Mouse (Mus musculus) CH12.LX (cell line): ENCODE measurements at regions not wholly inside any gene's neighbourhood (a gene's known extent, or its start where the extent isn't known, plus 50 kb on each side); places are given as distances from the start of the nearest gene placed in this dataset.

Experiments
- DNase-seq: peaks from one replicate; pipeline ENCODE4 v3.0.0-alpha.2; 2013; ENCODE audit errors: extremely low read depth
- H3K27ac ChIP-seq: 2 replicates; pipeline ENCODE4 v1.5.1; 2012; ENCODE audit warnings: low read depth, mild to moderate bottlenecking, control low read depth, moderate library complexity; ENCODE audit not compliant: insufficient read depth
- H3K27me3 ChIP-seq: replicated peaks from 2 replicates; pipeline ENCODE3; 2012; ENCODE audit warnings: inconsistent platforms
- H3K36me3 ChIP-seq, 2 experiments: replicated peaks in 1 of 2; 2 replicates each; pipeline versions ENCODE3 to v1.6.1; 2012; ENCODE audit warnings: inconsistent platforms in 1 of 2, low read length in 1 of 2, mild to moderate bottlenecking in 1 of 2, mixed read lengths in 1 of 2, moderate library complexity in 1 of 2; ENCODE audit not compliant: control insufficient read depth in 1 of 2, insufficient read depth in 1 of 2
- H3K4me1 ChIP-seq, 2 experiments: 2 replicates each; pipeline ENCODE4 v1.6.1; 2012; ENCODE audit warnings: inconsistent platforms in 1 of 2, moderate library complexity in 1 of 2; ENCODE audit not compliant: insufficient read depth in 2 of 2, control insufficient read depth in 1 of 2
- H3K4me2 ChIP-seq: 2 replicates; pipeline ENCODE4 v1.6.1; 2012; ENCODE audit warnings: low read depth, mild to moderate bottlenecking, control low read depth; ENCODE audit not compliant: poor library complexity, insufficient read depth, severe bottlenecking
- H3K4me3 ChIP-seq, 3 experiments: fragments of 150-350 bp in 1 of 3; sonication (generic) in 1 of 3; replicated peaks in 1 of 3; 2 replicates each; pipeline versions ENCODE3 to v1.5.1; 2011 to 2012; ENCODE audit warnings: low read depth in 2 of 3, low read length in 2 of 3, mild to moderate bottlenecking in 2 of 3, moderate library complexity in 2 of 3, control low read depth in 1 of 3, improper control_type of control experiment in 1 of 3, inconsistent platforms in 1 of 3, mixed read lengths in 1 of 3; ENCODE audit not compliant: poor library complexity in 1 of 3
- H3K79me2 ChIP-seq: replicated peaks from 2 replicates; pipeline ENCODE4 v1.6.1; 2012; ENCODE audit warnings: mild to moderate bottlenecking, moderate library complexity; ENCODE audit not compliant: control insufficient read depth, poor library complexity, insufficient read depth, severe bottlenecking; ENCODE audit errors: extremely low read depth
- H3K9ac ChIP-seq: 2 replicates; pipeline ENCODE4 v1.6.1; 2012; ENCODE audit warnings: low read depth, mild to moderate bottlenecking, control low read depth, moderate library complexity; ENCODE audit not compliant: insufficient read depth
- H3K9me3 ChIP-seq: replicated peaks from 2 replicates; pipeline ENCODE3; 2012; ENCODE audit warnings: low read length, inconsistent platforms, mixed read lengths
- BHLHE40 ChIP-seq: IDR thresholded peaks from 2 replicates; pipeline ENCODE4 v1.6.1; 2011; ENCODE audit warnings: mild to moderate bottlenecking, low read depth, low read length, improper control_type of control experiment
- CHD1 ChIP-seq: IDR thresholded peaks from 2 replicates; pipeline ENCODE4 v1.6.1; 2012; ENCODE audit warnings: low read depth, low read length, improper control_type of control experiment, inconsistent platforms
- CHD2 ChIP-seq: IDR thresholded peaks from 2 replicates; pipeline ENCODE4 v1.6.1; 2011; ENCODE audit warnings: low read length, improper control_type of control experiment
- CTCF ChIP-seq, 2 experiments: IDR thresholded peaks in 1 of 2; conservative IDR thresholded peaks in 1 of 2; 2 replicates each; pipeline ENCODE4 v1.5.1; 2011 to 2012; ENCODE audit warnings: low read depth in 2 of 2, low read length in 2 of 2, improper control_type of control experiment in 1 of 2, inconsistent platforms in 1 of 2, mild to moderate bottlenecking in 1 of 2, moderate library complexity in 1 of 2
- GABPA ChIP-seq: IDR thresholded peaks from 2 replicates; pipeline ENCODE4 v1.6.1; 2012; ENCODE audit warnings: low read depth, low read length, improper control_type of control experiment, inconsistent platforms; ENCODE audit not compliant: insufficient replicate concordance
- HCFC1 ChIP-seq: IDR thresholded peaks from 2 replicates; pipeline ENCODE4 v1.6.1; 2012; ENCODE audit warnings: low read depth, mild to moderate bottlenecking, inconsistent platforms, low read length, improper control_type of control experiment
- IRF4 ChIP-seq: IDR thresholded peaks from 2 replicates; pipeline ENCODE4 v1.6.1; 2014; ENCODE audit warnings: low read depth, mild to moderate bottlenecking, inconsistent platforms, low read length, improper control_type of control experiment
- JUN ChIP-seq: IDR thresholded peaks from 2 replicates; pipeline ENCODE4 v1.6.1; 2011; ENCODE audit warnings: low read depth, mild to moderate bottlenecking, low read length, improper control_type of control experiment, moderate library complexity; ENCODE audit not compliant: insufficient read depth
- JUND ChIP-seq: conservative IDR thresholded peaks from 2 replicates; pipeline ENCODE4 v1.6.1; 2011; ENCODE audit warnings: low read depth, low read length, improper control_type of control experiment
- KAT2A ChIP-seq: IDR thresholded peaks from 2 replicates; pipeline ENCODE4 v1.6.1; 2012; ENCODE audit warnings: low read length, improper control_type of control experiment, inconsistent platforms; ENCODE audit not compliant: insufficient replicate concordance
- MAFK ChIP-seq: IDR thresholded peaks from 2 replicates; pipeline ENCODE4 v1.6.1; 2011; ENCODE audit warnings: low read length, improper control_type of control experiment; ENCODE audit not compliant: insufficient replicate concordance
- MAX ChIP-seq: IDR thresholded peaks from 2 replicates; pipeline ENCODE4 v1.6.1; 2011; ENCODE audit warnings: low read length, improper control_type of control experiment
- MAZ ChIP-seq: IDR thresholded peaks from 2 replicates; pipeline ENCODE4 v1.6.1; 2012; ENCODE audit warnings: low read depth, mild to moderate bottlenecking, inconsistent platforms, low read length, improper control_type of control experiment, moderate library complexity
- MEF2A ChIP-seq: IDR thresholded peaks from 2 replicates; pipeline ENCODE4 v1.6.1; 2014; ENCODE audit warnings: low read depth, mild to moderate bottlenecking, inconsistent platforms, low read length, improper control_type of control experiment, borderline replicate concordance
- MXI1 ChIP-seq: IDR thresholded peaks from 2 replicates; pipeline ENCODE4 v1.6.1; 2011; ENCODE audit warnings: mild to moderate bottlenecking, low read depth, low read length, improper control_type of control experiment
- MYC ChIP-seq: IDR thresholded peaks from 2 replicates; pipeline ENCODE4 v1.6.1; 2011; ENCODE audit warnings: low read depth, mild to moderate bottlenecking, improper control_type of control experiment, low read length
- NELFE ChIP-seq: IDR thresholded peaks from 2 replicates; pipeline ENCODE4 v1.6.1; 2011; ENCODE audit warnings: low read depth, low read length, improper control_type of control experiment
- NRF1 ChIP-seq: IDR thresholded peaks from 2 replicates; pipeline ENCODE4 v1.6.1; 2014; ENCODE audit warnings: low read depth, mild to moderate bottlenecking, inconsistent platforms, low read length, improper control_type of control experiment, moderate library complexity
- PAX5 ChIP-seq: IDR thresholded peaks from 2 replicates; pipeline ENCODE4 v1.6.1; 2012; ENCODE audit warnings: low read length, inconsistent platforms, mixed read lengths
- POLR2A ChIP-seq: IDR thresholded peaks from 2 replicates; pipeline ENCODE4 v1.6.1; 2011; ENCODE audit warnings: low read depth, mild to moderate bottlenecking, improper control_type of control experiment, low read length
- POLR2AphosphoS2 ChIP-seq: IDR thresholded peaks from 2 replicates; pipeline ENCODE4 v1.6.1; 2011; ENCODE audit warnings: low read depth, low read length, improper control_type of control experiment
- RAD21 ChIP-seq: IDR thresholded peaks from 2 replicates; pipeline ENCODE4 v1.6.1; 2011; ENCODE audit warnings: low read depth, mild to moderate bottlenecking, low read length, improper control_type of control experiment, moderate library complexity
- RCOR1 ChIP-seq: conservative IDR thresholded peaks from 2 replicates; pipeline ENCODE4 v1.6.1; 2012; ENCODE audit warnings: low read depth, mild to moderate bottlenecking, inconsistent platforms, low read length, improper control_type of control experiment
- SIN3A ChIP-seq: IDR thresholded peaks from 2 replicates; pipeline ENCODE4 v1.6.1; 2012; ENCODE audit warnings: low read length, improper control_type of control experiment, inconsistent platforms
- SMC3 ChIP-seq: IDR thresholded peaks from 2 replicates; pipeline ENCODE4 v1.6.1; 2011; ENCODE audit warnings: low read depth, low read length, improper control_type of control experiment
- TCF12 ChIP-seq: IDR thresholded peaks from 2 replicates; pipeline ENCODE4 v1.6.1; 2014; ENCODE audit warnings: low read depth, mild to moderate bottlenecking, inconsistent platforms, low read length, improper control_type of control experiment
- UBTF ChIP-seq: IDR thresholded peaks from 2 replicates; pipeline ENCODE4 v1.6.1; 2012; ENCODE audit warnings: low read depth, mild to moderate bottlenecking, inconsistent platforms, low read length, improper control_type of control experiment, moderate library complexity
- ZC3H11A ChIP-seq: IDR thresholded peaks from 2 replicates; pipeline ENCODE4 v1.6.1; 2012; ENCODE audit warnings: low read depth, mild to moderate bottlenecking, inconsistent platforms, low read length, improper control_type of control experiment
- ZMIZ1 ChIP-seq: IDR thresholded peaks from 2 replicates; pipeline ENCODE4 v1.6.1; 2012; ENCODE audit warnings: low read depth, mild to moderate bottlenecking, inconsistent platforms, low read length, improper control_type of control experiment
- ZNF384 ChIP-seq: IDR thresholded peaks from 2 replicates; pipeline ENCODE4 v1.6.1; 2012; ENCODE audit warnings: low read depth, low read length, improper control_type of control experiment, inconsistent platforms
- dilution Hi-C: fragments of 300-500 bp; cut with MboI; formaldehyde crosslinking; loops from 2 replicates; pipeline ENCODE4 v1.14.3; 2020; ENCODE audit warnings: low sequenced_read_pairs; ENCODE audit not compliant: extremely low pct_unique_long_range_greater_than_20kb, extremely low pct_ligation_motif_present
- in situ Hi-C: fragments of 300-500 bp; cut with MboI; formaldehyde crosslinking; loops from 3 replicates; pipeline ENCODE4 v1.14.3; 2019; ENCODE audit warnings: low sequenced_read_pairs, low pct_ligation_motif_present, low pct_unique_long_range_greater_than_20kb, mixed read lengths

DNA sequence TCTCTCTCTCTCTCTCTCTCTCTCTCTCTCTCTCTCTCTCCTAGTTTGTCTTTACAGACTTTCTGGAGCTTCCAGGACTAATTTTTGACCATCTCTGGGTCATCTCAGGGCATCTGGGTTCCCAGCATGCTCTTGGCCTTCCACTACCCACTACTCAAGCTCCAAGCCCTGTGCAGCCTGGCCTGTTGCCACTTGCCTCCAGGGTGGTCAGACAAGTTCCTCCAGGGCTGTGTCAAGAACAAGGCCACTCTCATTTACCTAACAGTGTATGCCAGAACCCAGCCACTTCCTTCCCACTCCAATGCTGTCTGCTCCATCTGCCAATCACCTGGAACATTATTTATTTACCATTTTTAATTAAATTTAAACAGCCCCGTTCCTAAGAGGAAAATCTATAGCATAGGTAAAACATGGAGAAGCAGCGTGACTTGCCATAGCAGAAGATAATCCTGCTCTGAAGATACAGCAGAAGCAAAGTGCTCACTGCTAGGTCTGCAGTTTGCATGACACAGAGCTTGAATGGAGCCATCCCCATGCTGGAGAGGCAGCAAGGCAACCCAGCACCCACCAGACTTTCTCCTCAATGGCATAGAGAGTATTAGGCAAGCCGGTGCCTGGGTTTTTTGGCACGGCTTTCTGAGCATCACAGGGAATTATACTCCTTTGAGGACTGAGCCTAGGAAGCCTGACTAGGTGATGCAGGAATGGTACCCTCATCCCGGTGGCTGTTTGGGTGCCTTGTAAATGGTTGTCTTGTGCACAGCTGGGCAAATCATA, 54.0 kb downstream of the Foxi1 start:
- no peak for TF ChIP-seq ZNF384
- no peak for TF ChIP-seq CHD2
- no peak for TF ChIP-seq CHD1
- TF ChIP-seq SMC3: no peak
- TF ChIP-seq MAZ: no peak
- no peak for TF ChIP-seq MYC
- no peak for TF ChIP-seq MXI1
- TF ChIP-seq MEF2A: no peak
- no peak for TF ChIP-seq ZMIZ1
- no peak for TF ChIP-seq ZC3H11A
- no peak for TF ChIP-seq JUND
- no peak for TF ChIP-seq UBTF
- TF ChIP-seq POLR2A: no peak
- no peak for TF ChIP-seq TCF12
- TF ChIP-seq POLR2AphosphoS2: no peak
- no peak for TF ChIP-seq JUN
- no peak for TF ChIP-seq MAX
- TF ChIP-seq NELFE: no peak

DNA sequence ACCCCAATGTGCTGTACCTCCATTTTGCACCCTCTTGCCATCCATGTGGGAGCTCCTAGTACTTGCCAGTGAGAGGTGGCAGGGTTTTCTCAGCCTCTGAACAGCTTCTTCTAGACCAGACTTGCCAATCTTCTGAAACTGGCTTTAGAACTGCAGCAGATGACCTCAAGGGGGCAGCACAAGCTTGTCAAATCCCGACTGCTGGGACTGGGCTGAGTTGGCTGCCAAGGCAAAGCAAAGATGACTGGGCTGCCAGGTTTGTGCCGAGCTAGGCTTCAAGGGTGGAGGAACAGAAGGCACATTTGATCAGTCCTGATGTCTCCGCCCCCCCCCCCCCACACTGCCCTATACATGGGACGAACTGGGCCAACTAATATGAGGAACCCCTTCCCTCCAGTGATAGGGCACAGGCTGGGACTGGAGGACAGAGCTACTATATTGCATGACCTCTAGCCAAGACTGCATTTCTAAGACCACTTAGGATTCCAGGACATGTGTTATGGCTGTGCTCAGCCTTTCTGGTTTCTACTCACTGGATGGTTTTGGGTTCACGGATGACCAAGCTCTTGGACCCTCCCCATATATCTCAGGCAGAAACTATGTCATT, 51.1 kb upstream of the 4930469K13Rik start:
- Histone ChIP-seq H3K27me3 (no peaks in the 10 kb centered on the region), H3K79me2 (no peaks in the 10 kb centered on the region), H3K9ac (no peak overlapping the region), H3K4me2 (no peak overlapping the region), H3K36me3 (no peaks in the 10 kb centered on the region), H3K27ac (no peak overlapping the region), H3K4me1 (no peaks in the 10 kb centered on the region), H3K9me3 (no peaks in the 10 kb centered on the region), H3K4me3 (no peak overlapping the region)
- DNase-seq: peak; percentile 90
- dilution Hi-C loops (no loop called here), in situ Hi-C loops (no loop called here)
- TF ChIP-seq MAX (no peak), GABPA (no peak), JUN (no peak), SMC3 (peak; percentile 99), TCF12 (no peak), NELFE (peak; percentile 38; the same call in 1 of the 2 replicates), HCFC1 (no peak), PAX5 (no peak), POLR2AphosphoS2 (no peak), MYC (no peak), RCOR1 (no peak), ZC3H11A (peak; percentile 97), SIN3A (no peak), KAT2A (no peak), RAD21 (peak; percentile 99), IRF4 (peak; percentile 54), NRF1 (no peak), MAZ (no peak), CTCF (conservative IDR thresholded peaks at IDR 0.05 in 1 of 2, IDR thresholded peaks at IDR 0.05 in 1 of 2; ENCODE audit: low read depth in 2 of 2, low read length in 2 of 2) (peak; percentile 66 to 99), MAFK (no peak), BHLHE40 (no peak), MEF2A (peak; percentile 23; the same call in 1 of the 2 replicates)

More for the DNA sequence above, 54.0 kb downstream of the Foxi1 start:
- no peak overlapping the region for H3K27ac ChIP-seq
- no peaks in the 10 kb centered on the region for H3K4me1 ChIP-seq
- peaks cover 2% of the 10 kb centered on the region for H3K27me3 ChIP-seq
- no peak for DNase-seq
- H3K79me2 ChIP-seq: no peaks in the 10 kb centered on the region
- in situ Hi-C loops: loop anchor here (5.0 kb wide), 1 partner anchor 48 kb away; no protein-coding TSS in a partner anchor
- no peaks in the 10 kb centered on the region for H3K36me3 ChIP-seq
- H3K4me3 ChIP-seq: no peak overlapping the region
- dilution Hi-C loops: no loop called here
- no peak overlapping the region for H3K4me2 ChIP-seq
- no peak overlapping the region for H3K9ac ChIP-seq
- no peaks in the 10 kb centered on the region for H3K9me3 ChIP-seq
